Mouse (Mus musculus): ENCODE data around the gene Cldn3.

Cldn3 gene

DNA sequence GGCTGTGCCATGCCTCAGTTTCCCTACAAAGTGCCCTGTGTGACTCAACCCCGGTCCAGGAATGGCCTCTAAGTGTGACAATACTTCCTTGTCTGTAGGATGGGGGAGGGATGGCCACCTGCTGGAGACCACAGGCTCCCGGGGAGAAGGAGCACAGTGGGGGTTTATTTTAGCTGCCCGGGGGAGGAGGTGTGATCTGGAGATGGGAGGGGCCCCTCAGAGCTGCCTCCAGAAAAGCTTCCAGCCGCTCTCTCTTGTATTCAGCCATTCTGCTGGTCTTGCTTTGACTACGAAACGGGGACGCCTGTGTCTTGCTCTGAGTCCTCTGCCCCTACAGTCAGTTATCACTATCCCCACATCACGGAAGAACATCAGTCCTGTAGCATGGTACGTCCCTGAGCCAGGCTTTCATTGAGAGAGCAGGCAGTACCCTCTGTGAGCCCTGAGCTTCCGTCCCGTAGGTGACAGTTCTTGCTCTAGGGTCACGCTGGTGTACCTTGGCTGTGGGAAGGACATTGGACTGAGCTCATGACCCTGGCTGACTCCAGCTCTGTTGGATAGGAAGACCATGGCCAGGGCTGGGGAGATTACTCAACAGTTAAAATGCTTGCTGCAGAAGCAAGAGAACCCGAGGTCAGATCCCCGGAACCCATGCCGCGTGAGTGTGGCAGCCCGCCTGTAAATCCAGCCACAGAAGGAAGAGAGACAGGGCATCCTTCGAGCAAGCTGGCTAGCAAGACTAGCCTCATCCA, 49.8 kb downstream of the Cldn3 start:
- no peak for DNase-seq (ENCODE audit: low read depth, low spot score)

All from CD4-positive, CD25-positive, alpha-beta regulatory T cell, adult 2 months (primary cell).